Mouse (Mus musculus) neural tube, embryonic 11.5 days (tissue): ENCODE measurements around the gene Npm3. TPM values are rescaled to one million over a fixed set of nuclear protein-coding genes. Genes with fewer than 3 reads are reported as not detected.
A peak's percentile ranks its signal among the peaks of the same experiment; 100 is the strongest.

Experiments
- ATAC-seq: fragments of 200-750 bp; cut with Nextera tagmentation; 2 replicates; pipeline ENCODE4 v1.8.0; 2017; ENCODE audit warnings: moderate number of reproducible peaks, mild to moderate bottlenecking, moderate TSS enrichment, moderate library complexity; ENCODE audit not compliant: insufficient read depth, low FRiP score, low TSS enrichment
- DNase-seq: peaks from one replicate; pipeline ENCODE4 v3.0.0-alpha.2; 2015; ENCODE audit warnings: low spot score
- H3K27ac ChIP-seq: fragments of 300-500 bp; sonication (generic); 2 replicates; pipeline ENCODE4 v1.5.1; 2014; ENCODE audit warnings: low read depth, mild to moderate bottlenecking, low read length
- H3K27me3 ChIP-seq: fragments of 300-500 bp; sonication (generic); 2 replicates; pipeline ENCODE4 v1.6.1; 2014; ENCODE audit warnings: mild to moderate bottlenecking, low read length, mixed read lengths; ENCODE audit not compliant: control insufficient read depth, insufficient read depth
- H3K36me3 ChIP-seq: fragments of 300-500 bp; sonication (generic); 2 replicates; pipeline ENCODE4 v1.6.1; 2014; ENCODE audit warnings: mild to moderate bottlenecking, low read length, moderate library complexity, mixed read lengths; ENCODE audit not compliant: control insufficient read depth, insufficient read depth
- H3K4me1 ChIP-seq: fragments of 300-500 bp; sonication (generic); 2 replicates; pipeline ENCODE4 v1.6.1; 2014; ENCODE audit warnings: low read length, mixed read lengths; ENCODE audit not compliant: control insufficient read depth, insufficient read depth
- H3K4me2 ChIP-seq: fragments of 300-500 bp; sonication (generic); 2 replicates; pipeline ENCODE4 v1.6.1; 2014; ENCODE audit warnings: low read depth, mild to moderate bottlenecking, moderate library complexity
- H3K4me3 ChIP-seq: fragments of 300-500 bp; sonication (generic); 2 replicates; pipeline ENCODE4 v1.5.1; 2014; ENCODE audit warnings: low read depth, low read length
- H3K9ac ChIP-seq: fragments of 300-500 bp; sonication (generic); 2 replicates; pipeline ENCODE4 v1.6.1; 2014; ENCODE audit warnings: mild to moderate bottlenecking, low read length
- H3K9me3 ChIP-seq: fragments of 300-500 bp; sonication (generic); 2 replicates; pipeline ENCODE4 v1.6.1; 2016; ENCODE audit warnings: low read length; ENCODE audit not compliant: control insufficient read depth
- WGBS: fragments of 180-500 bp; shearing (Covaris S2); extraction: QIAGEN DNeasy Blood & Tissue Kit; methylation state at CpG from one replicate; pipeline ENCODE4 v1.1.7; 2014; 5-methylcytosine and 5-hydroxymethylcytosine counted together
- polyA plus RNA-seq: library from polyadenylated mRNA; unstranded; fragments of >200 nt; fragmentation: Nextera tagmentation; extraction: Ambion mirVana; gene quantifications from 2 replicates; pipeline ENCODE4 v1.2.1, GENCODE M21; 2014

Npm3 gene
- polyA plus RNA-seq, 1 experiment from 2014 or later: 10.1 TPM

DNA sequence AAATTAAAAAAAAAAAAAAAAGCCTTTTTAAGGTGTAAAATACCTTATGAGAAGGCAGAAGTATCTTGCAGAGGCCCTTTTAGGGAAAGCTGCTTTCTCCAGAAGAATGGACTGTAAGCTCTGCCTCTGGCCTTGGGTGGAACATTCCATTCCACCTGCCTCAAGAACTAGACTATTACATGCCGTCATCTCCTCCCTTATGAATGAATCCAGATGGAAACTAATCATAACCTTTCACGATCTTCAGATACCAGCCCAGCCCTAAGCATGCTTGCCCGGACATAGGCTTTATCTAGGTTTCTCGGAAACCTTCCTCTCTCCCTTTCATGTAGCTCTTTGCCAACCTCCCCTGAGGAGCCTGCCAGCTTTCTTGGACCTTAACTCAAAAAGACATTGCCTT, 38.9 kb upstream of the Npm3 start:
- Histone ChIP-seq H3K36me3 (no peaks in the 10 kb centered on the region), H3K27ac (no peak overlapping the region), H3K4me3 (no peak overlapping the region), H3K9me3 (no peaks in the 10 kb centered on the region), H3K4me1 (no peaks in the 10 kb centered on the region; the same call in 1 of the 2 replicates), H3K9ac (no peak overlapping the region), H3K4me2 (no peak overlapping the region), H3K27me3 (no peaks in the 10 kb centered on the region)
- ATAC-seq (no peak), DNase-seq (no peak)
- 91% methylated on average over 4 of the region's 4 CpGs for WGBS

DNA sequence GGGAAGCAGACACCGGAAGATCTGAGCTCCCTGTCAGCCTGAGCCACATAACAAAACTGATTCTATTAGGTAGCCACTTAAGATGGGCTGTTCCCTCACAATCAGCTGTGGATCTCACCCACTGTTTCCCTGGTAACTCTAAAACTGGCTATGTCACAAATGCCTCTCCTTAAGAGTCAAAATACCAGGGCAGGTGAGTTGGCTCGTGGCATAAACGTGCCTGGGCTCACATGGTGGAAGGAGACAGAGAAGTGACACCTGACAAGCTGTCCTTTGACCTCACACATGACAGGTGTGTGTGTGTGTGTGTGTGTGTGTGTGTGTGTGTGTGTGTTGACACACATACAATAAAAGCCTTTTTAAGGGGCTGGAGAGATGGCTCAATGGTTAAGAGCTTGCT, 38.1 kb upstream of the Npm3 start:
- no peak overlapping the region for H3K4me3 ChIP-seq
- no peak overlapping the region for H3K27ac ChIP-seq
- no peak for DNase-seq
- no peaks in the 10 kb centered on the region for H3K9me3 ChIP-seq
- H3K36me3 ChIP-seq: no peaks in the 10 kb centered on the region
- no peak for ATAC-seq
- 67% methylated on average over 3 of the region's 3 CpGs for WGBS
- H3K9ac ChIP-seq: no peak overlapping the region
- no peaks in the 10 kb centered on the region for H3K27me3 ChIP-seq
- no peak overlapping the region for H3K4me2 ChIP-seq
- H3K4me1 ChIP-seq: no peaks in the 10 kb centered on the region; the same call in 1 of the 2 replicates

DNA sequence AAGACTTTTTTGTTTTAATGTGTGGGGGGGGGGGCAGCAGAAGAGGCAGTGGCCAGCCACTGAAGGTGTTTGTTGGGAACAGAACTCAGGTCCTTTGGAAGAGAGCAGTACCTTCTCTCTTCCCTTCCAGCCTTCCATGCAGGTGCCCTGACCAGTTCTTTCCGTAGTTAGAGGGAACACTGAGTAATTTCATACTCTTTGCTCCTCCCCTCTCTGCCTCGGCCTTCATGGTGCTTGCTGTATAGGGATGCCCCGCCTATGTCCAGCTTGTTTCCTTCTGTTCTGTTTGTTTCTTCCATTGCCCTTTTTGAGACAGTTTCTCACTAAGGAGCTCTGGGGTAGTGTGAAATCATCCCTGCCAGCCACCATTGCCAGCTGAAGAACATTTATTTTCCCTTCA, 36.1 kb upstream of the Npm3 start:
- WGBS: 54% methylated on average over 3 of the region's 3 CpGs
- ATAC-seq (no peak), DNase-seq (no peak)
- no peaks in the 10 kb centered on the region for H3K27me3 ChIP-seq
- 0 out of 2 replicates have a peak, but pooled peaks cover 1% of the 10 kb centered on the region for H3K36me3 ChIP-seq
- no peak overlapping the region for H3K4me2 ChIP-seq
- H3K4me1 ChIP-seq: peaks cover 6% of the 10 kb centered on the region
- no peak overlapping the region for H3K4me3 ChIP-seq
- H3K9ac ChIP-seq: no peak overlapping the region
- no peak overlapping the region for H3K27ac ChIP-seq
- no peaks in the 10 kb centered on the region for H3K9me3 ChIP-seq

DNA sequence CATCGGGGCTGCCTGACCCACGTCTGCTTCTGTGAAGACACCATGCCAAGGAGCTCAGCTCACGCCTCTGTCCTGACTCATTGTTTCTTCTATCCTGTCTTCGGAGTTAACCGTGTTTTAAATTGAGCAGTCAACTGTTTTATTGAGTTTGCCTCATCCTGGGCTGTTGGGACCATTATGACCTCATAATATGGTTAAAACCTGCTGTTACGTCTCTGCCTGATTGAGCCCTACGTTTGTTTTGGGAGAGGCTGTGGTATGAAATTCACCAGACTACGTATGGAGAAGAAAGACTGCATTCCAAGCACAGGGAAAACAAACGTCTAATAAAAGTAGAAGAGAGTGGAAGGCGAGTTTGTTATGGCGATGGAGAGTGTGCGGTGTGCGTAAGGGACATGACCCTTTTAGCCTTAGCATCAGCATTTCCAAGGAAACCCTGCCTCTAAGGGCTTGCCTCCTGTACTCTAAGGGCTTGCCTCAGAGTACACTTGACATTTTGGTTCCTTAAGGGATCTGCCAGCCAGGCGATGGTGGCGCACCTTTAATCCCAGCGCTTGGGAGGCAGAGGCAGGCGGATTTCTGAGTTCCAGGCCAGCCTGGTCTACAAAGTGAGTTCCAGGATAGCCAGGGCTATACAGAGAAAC, 34.7 kb upstream of the Npm3 start:
- no peak for ATAC-seq
- 32% methylated on average over 17 of the region's 17 CpGs for WGBS

DNA sequence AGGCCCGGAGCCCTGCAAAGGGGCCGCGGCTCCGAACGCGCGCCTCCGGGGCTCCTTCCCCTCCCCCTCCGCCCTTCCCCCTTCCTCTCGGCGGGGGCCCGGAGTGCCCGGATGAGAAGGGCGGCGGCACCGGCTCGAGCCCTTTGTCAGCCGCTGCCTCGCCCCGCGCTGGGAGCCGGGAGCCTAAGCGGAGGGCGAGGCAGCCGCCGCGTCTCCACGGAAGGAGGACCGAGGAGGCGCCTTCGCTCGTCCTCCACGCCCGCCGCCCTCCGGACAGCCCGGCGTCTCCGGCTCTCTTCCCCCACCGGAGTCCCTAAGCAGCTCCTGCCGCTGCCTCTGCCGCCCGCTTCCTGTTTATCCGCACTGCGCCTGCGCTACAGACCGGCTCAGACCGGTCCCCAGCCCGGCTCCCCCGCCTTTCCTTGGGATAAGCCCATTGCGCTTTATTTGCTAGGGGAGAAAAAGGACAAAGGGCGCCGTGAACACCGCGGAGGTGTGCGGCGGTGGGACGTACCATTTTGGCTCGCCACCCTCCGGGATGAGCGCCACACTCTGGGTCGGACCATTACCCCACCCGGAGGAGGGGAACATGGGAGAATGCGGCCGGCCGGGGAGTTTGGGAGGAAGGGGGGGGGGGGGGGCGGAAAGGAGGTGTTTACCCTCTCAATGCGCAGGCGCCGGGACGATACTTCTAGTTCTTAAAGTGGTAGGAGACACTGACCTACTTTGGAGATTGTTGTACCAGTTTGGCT, 34.0 kb upstream of the Npm3 start, which contains the start of gene Mgea5:
Gene Mgea5, minus strand, starts transcription at position 657 of the 752 bp plus-strand sequence.
- Histone ChIP-seq H3K4me2 (peak within 1 kb of the TSS; percentile 73), H3K27me3 (no peaks in the 10 kb centered on the region), H3K36me3 (0 out of 2 replicates have a peak, but pooled peaks cover 6% of the 10 kb centered on the region), H3K27ac (peak within 1 kb of the TSS; percentile 99), H3K4me1 (peaks cover 9% of the 10 kb centered on the region), H3K9ac (peak within 1 kb of the TSS; percentile 98), H3K4me3 (peak within 1 kb of the TSS; percentile 100), H3K9me3 (no peaks in the 10 kb centered on the region)
- DNase-seq (peak; percentile 98), ATAC-seq (peak; percentile 97)
- 0% methylated on average over 47 of the region's 71 CpGs for WGBS

More for the DNA sequence above, 34.7 kb upstream of the Npm3 start:
- peak overlapping the region; percentile 100 for H3K4me3 ChIP-seq
- H3K36me3 ChIP-seq: 0 out of 2 replicates have a peak, but pooled peaks cover 3% of the 10 kb centered on the region
- H3K4me2 ChIP-seq: peak overlapping the region; percentile 57
- no peaks in the 10 kb centered on the region for H3K9me3 ChIP-seq
- no peak overlapping the region for H3K27ac ChIP-seq
- H3K4me1 ChIP-seq: peaks cover 9% of the 10 kb centered on the region
- H3K9ac ChIP-seq: peak overlapping the region; percentile 42
- no peaks in the 10 kb centered on the region for H3K27me3 ChIP-seq
- no peak for DNase-seq

DNA sequence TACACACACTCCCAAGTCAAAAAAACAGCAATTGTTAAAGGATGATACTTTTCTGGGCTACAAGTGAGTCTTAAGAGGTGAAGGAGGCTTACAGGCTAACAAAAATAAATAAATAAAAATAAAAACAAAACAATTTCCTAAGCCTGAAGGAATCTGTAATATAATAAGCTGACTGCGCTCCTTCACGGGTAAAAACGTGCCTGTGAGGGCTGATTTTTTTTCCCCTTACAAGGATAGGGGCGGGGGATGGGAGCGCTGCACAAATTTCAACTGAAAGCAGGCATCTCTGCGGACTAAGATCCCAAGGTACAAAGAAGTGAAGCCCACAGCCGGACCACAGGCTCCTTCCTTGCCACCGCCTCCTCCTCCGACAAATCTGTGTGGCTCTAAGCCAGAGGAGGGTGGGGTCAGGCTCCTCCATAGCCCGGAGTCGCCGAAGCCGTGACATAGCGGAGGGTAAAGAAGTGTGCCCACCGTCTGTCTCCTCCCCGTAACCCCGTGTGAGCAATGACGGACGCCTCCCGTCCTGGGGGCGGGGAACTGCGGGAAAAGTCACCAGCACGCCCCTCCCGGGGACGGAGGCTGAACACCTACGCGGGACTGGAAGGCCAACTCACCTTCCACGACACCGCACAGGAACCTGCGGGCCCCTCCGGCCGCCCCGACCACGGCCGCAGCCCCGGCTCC, 33.1 kb upstream of the Npm3 start:
- DNase-seq: peak; percentile 71
- Histone ChIP-seq H3K27ac (peak overlapping the region; percentile 99), H3K27me3 (no peaks in the 10 kb centered on the region)

DNA sequence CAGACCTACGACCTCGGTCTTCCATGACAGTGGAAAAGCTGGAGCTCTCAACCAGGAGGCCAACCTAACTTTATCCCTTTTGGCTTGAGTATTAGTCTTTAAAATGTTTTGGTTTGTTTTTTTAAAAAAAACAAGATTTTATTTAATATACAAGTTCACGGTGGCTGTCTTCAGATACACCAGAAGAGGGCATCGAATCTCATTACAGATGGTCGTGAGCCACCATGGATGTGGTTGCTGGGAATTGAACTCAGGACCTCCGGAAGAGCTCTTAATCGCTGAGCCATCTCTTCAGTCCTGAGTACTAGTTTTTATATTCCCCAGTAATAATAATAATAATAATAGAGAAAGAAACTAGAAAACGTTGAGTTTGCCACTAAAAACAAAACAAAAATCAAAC, 32.3 kb upstream of the Npm3 start:
- Histone ChIP-seq H3K4me3 (peak overlapping the region; percentile 100), H3K4me1 (peaks cover 9% of the 10 kb centered on the region), H3K4me2 (peak overlapping the region; percentile 73), H3K9ac (no peak overlapping the region), H3K9me3 (no peaks in the 10 kb centered on the region), H3K27me3 (no peaks in the 10 kb centered on the region), H3K27ac (no peak overlapping the region), H3K36me3 (0 out of 2 replicates have a peak, but pooled peaks cover 9% of the 10 kb centered on the region)
- no peak for DNase-seq
- ATAC-seq: no peak
- 70% methylated on average over 8 of the region's 8 CpGs for WGBS

More for the DNA sequence above, 33.1 kb upstream of the Npm3 start:
- Histone ChIP-seq H3K4me3 (peak overlapping the region; percentile 100), H3K9me3 (no peaks in the 10 kb centered on the region), H3K4me1 (peaks cover 9% of the 10 kb centered on the region), H3K9ac (peak overlapping the region; percentile 98), H3K4me2 (peak overlapping the region; percentile 73), H3K36me3 (0 out of 2 replicates have a peak, but pooled peaks cover 7% of the 10 kb centered on the region)
- ATAC-seq: peak; percentile 42
- WGBS: under 1% methylated on average over 34 of the region's 36 CpGs

DNA sequence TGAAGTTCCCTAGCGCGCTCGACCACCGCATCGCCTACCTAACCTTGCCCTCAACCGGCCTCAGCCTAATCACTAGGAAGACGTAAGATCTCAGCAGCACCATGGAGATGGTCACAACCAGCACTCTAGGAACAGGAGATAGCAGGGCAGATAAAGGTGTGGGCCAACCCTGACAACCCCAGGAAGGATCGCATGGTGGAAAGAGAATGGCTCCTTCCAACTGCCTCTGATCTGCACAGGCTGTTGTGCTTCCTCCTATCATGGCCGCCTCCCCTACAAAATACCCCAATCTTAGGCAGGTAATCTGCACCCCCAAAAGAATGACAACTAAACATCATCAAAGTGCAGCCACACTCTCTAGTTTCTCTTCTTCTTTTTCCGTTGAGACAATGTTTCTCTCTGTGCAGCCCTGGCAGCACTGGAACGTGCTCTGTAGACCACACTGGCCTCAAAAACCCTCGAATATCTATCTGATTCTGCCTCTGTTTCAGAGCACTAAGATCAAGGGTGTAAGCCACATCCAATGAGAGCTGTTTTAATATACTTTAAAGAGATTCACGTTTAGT, 31.0 kb upstream of the Npm3 start:
- H3K9me3 ChIP-seq: no peaks in the 10 kb centered on the region
- DNase-seq: no peak
- peaks cover 9% of the 10 kb centered on the region for H3K4me1 ChIP-seq
- no peak overlapping the region for H3K4me2 ChIP-seq
- ATAC-seq: no peak
- 93% methylated on average over 13 of the region's 13 CpGs for WGBS
- H3K4me3 ChIP-seq: no peak overlapping the region
- no peaks in the 10 kb centered on the region for H3K27me3 ChIP-seq
- H3K27ac ChIP-seq: no peak overlapping the region
- H3K9ac ChIP-seq: no peak overlapping the region
- peaks cover 11% of the 10 kb centered on the region; the same call in 1 of the 2 replicates for H3K36me3 ChIP-seq
